ENCODE assay signal across 21 mouse cellular contexts in the genomic region with DNA sequence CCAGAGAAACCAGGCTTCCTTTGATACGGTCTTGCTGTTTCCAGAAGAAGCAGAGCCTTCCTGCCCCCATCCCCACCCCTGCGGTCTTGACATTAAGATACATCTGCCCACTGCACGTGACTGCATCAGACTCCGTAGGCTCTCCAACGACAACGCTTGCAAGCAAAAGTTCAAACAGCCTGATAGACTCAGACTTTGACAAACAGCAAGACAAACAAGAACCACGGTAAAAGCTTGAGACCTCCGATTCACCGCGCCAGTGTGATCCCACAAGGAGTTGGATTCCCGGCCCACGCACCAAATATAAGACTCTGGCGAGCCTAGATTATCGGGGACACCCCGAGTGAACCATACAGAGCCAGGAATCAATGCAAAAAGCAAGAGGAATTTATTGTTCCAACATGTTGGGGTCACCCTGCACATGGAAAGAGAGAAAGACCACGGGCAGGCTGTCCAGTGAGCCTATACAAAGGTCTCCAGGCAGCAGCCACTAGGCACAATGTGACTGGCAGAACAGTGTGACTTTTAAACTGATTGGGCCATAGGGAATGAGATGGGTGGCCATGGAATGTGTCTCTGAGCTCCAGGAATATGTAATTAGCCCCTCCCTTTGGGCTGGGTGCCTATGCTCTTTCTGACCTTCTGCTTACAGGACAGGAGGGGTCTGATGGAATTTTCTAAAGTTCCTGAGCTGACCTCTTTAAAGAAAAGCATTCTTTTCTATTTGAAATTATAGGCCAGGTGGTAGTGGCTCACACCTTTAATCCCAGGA. TPM values are rescaled to one million over a fixed set of nuclear protein-coding genes. Genes with fewer than 3 reads are reported as not detected.
"Had no signal": no experiment of that assay in that cellular context is flagged by ENCODE, and none has a peak within 500 bp of the region (broad histone marks: within the 10 kb centered on the region; RNA-seq: fewer than 3 reads in every experiment).

No protein-coding gene starts in this region.

- DNase-seq: kidney, postnatal 10 days; kidney, postnatal 36 days; left cerebral cortex, postnatal 4 days; liver, postnatal 0 days; lung, embryonic 14.5 days; retina, postnatal 1 day; right cerebral cortex, postnatal 25 days; spleen, adult 18-20 months; thymus, postnatal 25 days had no signal

- H3K9ac ChIP-seq: limb, embryonic 12.5 days; limb, embryonic 15.5 days; liver, embryonic 14.5 days; liver, postnatal 0 days; lung, embryonic 14.5 days; midbrain, embryonic 12.5 days; midbrain, embryonic 15.5 days; neural tube, embryonic 12.5 days; neural tube, embryonic 15.5 days; stomach, embryonic 15.5 days had no signal

- H3K27ac ChIP-seq: limb, embryonic 12.5 days; limb, embryonic 15.5 days; liver, embryonic 14.5 days; macrophage; midbrain, embryonic 12.5 days; midbrain, embryonic 15.5 days; neural tube, embryonic 12.5 days; neural tube, embryonic 15.5 days; stomach, embryonic 15.5 days had no signal

- H3K4me2 ChIP-seq: limb, embryonic 12.5 days; limb, embryonic 15.5 days; liver, embryonic 11.5 days; lung, embryonic 14.5 days; midbrain, embryonic 12.5 days; midbrain, embryonic 15.5 days; neural tube, embryonic 12.5 days; neural tube, embryonic 15.5 days; stomach, embryonic 15.5 days had no signal

- H3K27me3 ChIP-seq: neural tube, embryonic 12.5 days had no signal

- H3K4me3 ChIP-seq: limb, embryonic 12.5 days; limb, embryonic 15.5 days; midbrain, embryonic 12.5 days; midbrain, embryonic 15.5 days; neural tube, embryonic 12.5 days; neural tube, embryonic 15.5 days; stomach, embryonic 15.5 days had no signal

- ATAC-seq: liver, postnatal 0 days; lung, postnatal 0 days; midbrain, embryonic 15.5 days had no signal

- H3K4me1 ChIP-seq: limb, embryonic 12.5 days; limb, embryonic 15.5 days; midbrain, embryonic 12.5 days; midbrain, embryonic 15.5 days; neural tube, embryonic 12.5 days; neural tube, embryonic 15.5 days; stomach, embryonic 15.5 days had no signal

- H3K36me3 ChIP-seq: limb, embryonic 12.5 days; limb, embryonic 15.5 days; midbrain, embryonic 12.5 days; midbrain, embryonic 15.5 days; neural tube, embryonic 12.5 days; neural tube, embryonic 15.5 days; stomach, embryonic 15.5 days had no signal

- H3K9me3 ChIP-seq: limb, embryonic 12.5 days; limb, embryonic 15.5 days; midbrain, embryonic 12.5 days; midbrain, embryonic 15.5 days; neural tube, embryonic 12.5 days; neural tube, embryonic 15.5 days; stomach, embryonic 15.5 days had no signal

RNA-seq across cellular contexts. Expression of a gene that starts 5.6 kb away (rescaled TPM):
- total RNA-seq: megakaryocyte, adult 5-6 weeks had no signal
- polyA plus RNA-seq: liver, embryonic 11.5 days; liver, embryonic 14.5 days; liver, postnatal 0 days; macrophage had no signal
